Mouse (Mus musculus): ENCODE data around the gene Adora3. TPM values are rescaled to one million over a fixed set of nuclear protein-coding genes. Genes with fewer than 3 reads are reported as not detected.

Adora3 gene
- 0.19 and 0.20 TPM in 2 replicates for polyA plus RNA-seq (2012; rRNA removed)

DNA sequence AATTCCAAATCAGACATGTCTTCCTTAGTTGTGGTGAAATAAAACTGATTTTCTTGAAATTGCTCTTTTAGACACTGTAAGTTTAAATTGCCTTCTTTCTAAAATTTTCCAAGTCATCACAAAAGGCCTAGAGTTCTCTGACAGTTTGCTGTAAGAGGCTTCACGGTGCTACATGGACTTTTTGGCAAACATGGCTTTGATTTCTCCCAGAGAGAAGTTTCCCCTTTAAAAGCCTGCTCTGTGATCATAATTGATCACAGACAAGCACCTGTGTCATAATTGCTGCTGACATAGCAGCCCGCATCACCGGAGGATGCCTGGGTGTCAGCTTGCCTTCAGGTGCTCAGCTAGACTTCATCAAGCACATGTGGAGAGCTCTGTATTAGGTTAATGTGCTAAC lies at the start of gene Adora3, which contains the start of gene Tmigd3:
Gene Adora3 (plus strand): TSS at position 301 of the 400 bp plus-strand sequence.
Gene Tmigd3 (plus strand): TSS at position 346 of the 400 bp plus-strand sequence.
- Histone ChIP-seq H3K27ac (ENCODE audit: insufficient read depth, low read depth, low read length) (no peak within 1 kb of the TSS), H3K27me3 (replicated peaks; ENCODE audit: control insufficient read depth, insufficient read depth, low read length) (no peaks in the 10 kb centered on the region), H3K36me3 (ENCODE audit: control insufficient read depth, insufficient read depth, low read length) (no peaks in the 10 kb centered on the region), H3K4me1 (ENCODE audit: control insufficient read depth, insufficient read depth, low read length) (peaks cover 6% of the 10 kb centered on the region), H3K4me3 (ENCODE audit: insufficient read depth, low read depth, low read length) (no peak within 1 kb of the TSS)
- no peak for DNase-seq
- TF ChIP-seq CTCF (conservative IDR thresholded peaks at IDR 0.05; ENCODE audit: insufficient read depth, insufficient read length, low read depth, low read length) (no peak), POLR2A (IDR thresholded peaks at IDR 0.05; ENCODE audit: low read depth, low read length) (no peak)
- WGBS = 95% methylated on average over 3 of the region's 3 CpGs

DNA sequence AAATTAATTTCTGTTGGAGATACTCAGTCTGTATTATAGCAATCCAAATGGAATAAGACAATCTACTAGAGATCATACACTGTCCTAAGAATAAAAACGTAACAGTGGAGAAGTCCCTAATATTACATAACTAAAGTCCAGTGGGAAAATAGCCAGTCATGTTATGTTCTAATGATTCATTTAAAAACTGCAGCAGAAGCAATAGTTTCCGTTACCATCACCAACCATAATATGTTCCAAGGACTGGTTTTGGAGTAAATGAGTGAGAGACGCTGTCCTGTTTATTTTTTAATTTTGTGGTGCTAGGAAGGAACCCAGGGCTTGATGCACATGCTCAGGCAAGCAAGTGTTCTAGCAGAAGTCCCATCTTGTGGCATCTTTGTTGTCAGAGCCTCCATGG lies 49.2 kb upstream of the Adora3 start:
- TF ChIP-seq CTCF (conservative IDR thresholded peaks at IDR 0.05; ENCODE audit: insufficient read depth, insufficient read length, low read depth, low read length) (no peak), POLR2A (IDR thresholded peaks at IDR 0.05; ENCODE audit: low read depth, low read length) (no peak)
- Histone ChIP-seq H3K36me3 (ENCODE audit: control insufficient read depth, insufficient read depth, low read length) (no peaks in the 10 kb centered on the region), H3K4me3 (ENCODE audit: insufficient read depth, low read depth, low read length) (no peak overlapping the region), H3K27ac (ENCODE audit: insufficient read depth, low read depth, low read length) (no peak overlapping the region), H3K4me1 (ENCODE audit: control insufficient read depth, insufficient read depth, low read length) (no peaks in the 10 kb centered on the region), H3K27me3 (replicated peaks; ENCODE audit: control insufficient read depth, insufficient read depth, low read length) (no peaks in the 10 kb centered on the region)
- WGBS = 93% methylated on average over 3 of the region's 3 CpGs
- DNase-seq = no peak

DNA sequence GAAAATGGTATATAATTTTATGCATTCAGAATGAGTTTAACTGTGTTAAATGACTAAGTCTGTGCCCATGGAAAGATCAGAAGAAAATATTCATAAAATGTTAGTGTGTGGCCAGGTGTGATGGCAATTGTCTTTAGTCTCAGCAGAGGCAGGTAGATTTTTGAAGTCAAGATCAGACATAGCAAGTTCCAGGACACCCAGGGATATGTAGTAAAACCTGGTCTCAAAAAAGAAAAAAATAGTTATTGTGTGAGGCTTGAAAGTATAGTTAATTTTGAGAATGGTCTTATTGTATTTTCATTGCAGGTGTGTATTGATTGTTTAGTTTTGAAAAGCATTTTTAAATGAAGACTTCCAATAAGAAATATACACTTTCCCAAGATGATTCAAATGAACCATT lies 47.0 kb upstream of the Adora3 start:
- no peak overlapping the region for H3K4me3 ChIP-seq (ENCODE audit: insufficient read depth, low read depth, low read length)
- no peaks in the 10 kb centered on the region for H3K36me3 ChIP-seq (ENCODE audit: control insufficient read depth, insufficient read depth, low read length)
- TF ChIP-seq POLR2A (IDR thresholded peaks at IDR 0.05; ENCODE audit: low read depth, low read length) (no peak), CTCF (conservative IDR thresholded peaks at IDR 0.05; ENCODE audit: insufficient read depth, insufficient read length, low read depth, low read length) (no peak)
- DNase-seq = no peak
- H3K27me3 ChIP-seq (replicated peaks; ENCODE audit: control insufficient read depth, insufficient read depth, low read length) = no peaks in the 10 kb centered on the region
- no peaks in the 10 kb centered on the region for H3K4me1 ChIP-seq (ENCODE audit: control insufficient read depth, insufficient read depth, low read length)
- no peak overlapping the region for H3K27ac ChIP-seq (ENCODE audit: insufficient read depth, low read depth, low read length)

DNA sequence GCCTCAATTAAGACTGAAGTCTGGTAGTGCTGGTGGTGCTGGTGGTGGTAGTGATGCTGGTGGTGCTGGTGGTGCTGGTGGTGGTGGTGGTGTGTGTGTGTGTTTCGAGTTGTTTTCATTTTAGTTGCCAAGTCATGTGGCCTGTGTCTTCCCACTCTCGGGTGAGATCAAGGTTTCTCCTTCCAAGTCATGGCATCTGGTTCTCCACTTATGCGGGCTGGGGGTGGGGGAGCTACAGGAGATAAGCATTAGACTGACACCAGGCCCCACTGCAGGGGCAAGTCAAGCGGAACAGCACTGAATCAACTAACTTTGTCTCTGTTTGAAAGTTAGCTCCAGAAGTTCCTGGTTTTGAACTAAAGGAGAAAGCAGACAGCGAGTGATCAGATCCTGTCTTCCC lies 46.6 kb upstream of the Adora3 start:
- Histone ChIP-seq H3K4me3 (ENCODE audit: insufficient read depth, low read depth, low read length) (no peak overlapping the region), H3K36me3 (ENCODE audit: control insufficient read depth, insufficient read depth, low read length) (no peaks in the 10 kb centered on the region), H3K27ac (ENCODE audit: insufficient read depth, low read depth, low read length) (no peak overlapping the region), H3K27me3 (replicated peaks; ENCODE audit: control insufficient read depth, insufficient read depth, low read length) (no peaks in the 10 kb centered on the region), H3K4me1 (ENCODE audit: control insufficient read depth, insufficient read depth, low read length) (no peaks in the 10 kb centered on the region)
- 59% methylated on average over 5 of the region's 5 CpGs for WGBS
- no peak for DNase-seq
- no peak for TF ChIP-seq CTCF (conservative IDR thresholded peaks at IDR 0.05; ENCODE audit: insufficient read depth, insufficient read length, low read depth, low read length)
- TF ChIP-seq POLR2A (IDR thresholded peaks at IDR 0.05; ENCODE audit: low read depth, low read length) = no peak

DNA sequence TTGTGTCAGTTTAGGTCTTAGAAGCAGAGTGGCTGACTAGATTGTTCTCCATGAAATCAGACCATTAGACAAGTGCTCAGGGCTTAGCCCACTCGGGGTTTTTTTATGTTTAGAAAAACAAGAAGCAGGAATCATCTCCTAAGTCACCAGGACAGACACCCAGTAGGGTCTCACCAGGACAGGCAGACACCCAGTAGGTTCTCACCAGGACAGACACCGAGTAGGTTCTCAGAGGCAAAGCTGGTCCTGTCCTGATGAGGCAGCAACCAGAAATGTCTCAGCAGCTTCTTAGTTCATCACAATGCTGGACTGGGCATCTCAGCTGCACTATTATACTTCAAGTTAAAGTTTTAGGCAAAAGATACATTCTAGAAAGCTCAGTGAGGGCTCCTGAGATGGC lies 46.0 kb upstream of the Adora3 start:
- no peak for TF ChIP-seq POLR2A (IDR thresholded peaks at IDR 0.05; ENCODE audit: low read depth, low read length)
- no peak for TF ChIP-seq CTCF (conservative IDR thresholded peaks at IDR 0.05; ENCODE audit: insufficient read depth, insufficient read length, low read depth, low read length)
- Histone ChIP-seq H3K27me3 (replicated peaks; ENCODE audit: control insufficient read depth, insufficient read depth, low read length) (no peaks in the 10 kb centered on the region), H3K36me3 (ENCODE audit: control insufficient read depth, insufficient read depth, low read length) (no peaks in the 10 kb centered on the region), H3K4me1 (ENCODE audit: control insufficient read depth, insufficient read depth, low read length) (no peaks in the 10 kb centered on the region), H3K4me3 (ENCODE audit: insufficient read depth, low read depth, low read length) (no peak overlapping the region), H3K27ac (ENCODE audit: insufficient read depth, low read depth, low read length) (no peak overlapping the region; the same call in 1 of the 2 replicates)
- DNase-seq = no peak
- 49% methylated on average over 2 of the region's 2 CpGs for WGBS

DNA sequence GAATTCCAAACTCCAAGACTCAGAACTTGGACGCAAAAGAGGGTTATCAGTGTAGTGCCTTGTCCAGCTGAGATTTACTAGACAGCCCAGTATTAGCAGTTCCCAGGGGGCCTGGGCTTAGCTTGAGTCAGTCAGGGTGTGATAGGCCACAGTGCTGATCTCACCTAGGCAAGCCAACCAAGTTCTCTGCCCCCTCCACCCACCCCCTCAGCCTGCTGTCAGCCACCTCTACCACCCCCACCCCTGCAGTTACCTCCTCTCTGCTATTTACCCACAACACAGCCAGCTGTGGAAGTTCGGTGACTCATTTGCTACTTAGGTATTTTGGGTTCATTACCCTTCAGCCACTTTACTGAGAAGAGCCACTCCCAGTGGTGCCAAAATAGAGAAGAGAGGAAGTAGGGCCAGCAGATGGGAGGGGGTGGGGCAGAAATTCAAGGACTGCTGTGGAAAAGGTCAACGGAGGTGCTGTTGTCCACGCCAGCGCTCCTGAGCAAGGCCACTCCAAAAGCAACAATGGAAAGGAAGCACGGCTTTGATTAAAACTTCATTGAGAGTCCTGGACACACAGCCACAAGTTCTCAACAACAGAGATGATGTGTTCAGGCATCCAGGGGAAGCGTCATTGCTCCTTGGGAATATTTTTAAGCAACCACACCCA lies 45.0 kb upstream of the Adora3 start:
- peak; percentile 64 for DNase-seq
- TF ChIP-seq POLR2A (IDR thresholded peaks at IDR 0.05; ENCODE audit: low read depth, low read length) = no peak
- no peak for TF ChIP-seq CTCF (conservative IDR thresholded peaks at IDR 0.05; ENCODE audit: insufficient read depth, insufficient read length, low read depth, low read length)

DNA sequence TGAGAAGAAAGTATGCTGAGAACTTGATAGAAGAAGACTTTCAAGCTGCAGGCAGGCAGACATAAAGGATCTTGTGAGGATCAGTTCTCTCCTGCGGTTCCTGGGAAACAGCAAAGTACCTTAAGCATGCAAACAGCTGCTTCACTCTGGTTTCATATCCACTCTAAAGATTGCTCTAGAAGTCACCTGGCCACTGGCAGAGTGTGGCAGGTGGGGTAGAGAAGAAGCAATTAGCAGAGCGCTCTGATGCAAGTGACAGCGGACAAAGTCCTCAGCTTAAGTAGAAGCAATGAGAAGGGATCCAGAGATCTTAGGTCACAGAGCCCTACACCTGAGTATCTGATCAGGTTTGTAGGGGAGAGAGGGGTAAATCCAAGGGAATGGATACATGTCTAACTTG lies 39.1 kb upstream of the Adora3 start:
- 96% methylated on average over 3 of the region's 3 CpGs for WGBS
- TF ChIP-seq POLR2A (IDR thresholded peaks at IDR 0.05; ENCODE audit: low read depth, low read length) = no peak
- TF ChIP-seq CTCF (conservative IDR thresholded peaks at IDR 0.05; ENCODE audit: insufficient read depth, insufficient read length, low read depth, low read length) = no peak
- no peaks in the 10 kb centered on the region for H3K4me1 ChIP-seq (ENCODE audit: control insufficient read depth, insufficient read depth, low read length)

More for the DNA sequence above, 45.0 kb upstream of the Adora3 start:
- H3K36me3 ChIP-seq (ENCODE audit: control insufficient read depth, insufficient read depth, low read length) = no peaks in the 10 kb centered on the region
- no peaks in the 10 kb centered on the region for H3K27me3 ChIP-seq (replicated peaks; ENCODE audit: control insufficient read depth, insufficient read depth, low read length)
- H3K4me3 ChIP-seq (ENCODE audit: insufficient read depth, low read depth, low read length) = no peak overlapping the region
- H3K27ac ChIP-seq (ENCODE audit: insufficient read depth, low read depth, low read length) = peak overlapping the region; percentile 68; the same call in 1 of the 2 replicates
- 48% methylated on average over 7 of the region's 7 CpGs for WGBS
- H3K4me1 ChIP-seq (ENCODE audit: control insufficient read depth, insufficient read depth, low read length) = no peaks in the 10 kb centered on the region

More for the DNA sequence above, 39.1 kb upstream of the Adora3 start:
- DNase-seq = no peak
- Histone ChIP-seq H3K27ac (ENCODE audit: insufficient read depth, low read depth, low read length) (no peak overlapping the region), H3K27me3 (replicated peaks; ENCODE audit: control insufficient read depth, insufficient read depth, low read length) (no peaks in the 10 kb centered on the region), H3K4me3 (ENCODE audit: insufficient read depth, low read depth, low read length) (no peak overlapping the region), H3K36me3 (ENCODE audit: control insufficient read depth, insufficient read depth, low read length) (no peaks in the 10 kb centered on the region)
